Mouse (Mus musculus) thymus, postnatal 14 days (tissue): ENCODE results near the gene Slc38a9.
"Not testable (repeated sequence)": the region's sequence is repeated elsewhere in the genome, so short reads cannot be mapped to it uniquely, and the experiment has no call there.

ENCODE experiments used
- DNase-seq: peaks from one replicate; pipeline ENCODE4 v3.0.0; 2021

Slc38a9 gene

GRCm38 (mm10) chr13:112686155-112686554 is 25.6 kb downstream of the Slc38a9 start:
- DNase-seq: no peak

DNA sequence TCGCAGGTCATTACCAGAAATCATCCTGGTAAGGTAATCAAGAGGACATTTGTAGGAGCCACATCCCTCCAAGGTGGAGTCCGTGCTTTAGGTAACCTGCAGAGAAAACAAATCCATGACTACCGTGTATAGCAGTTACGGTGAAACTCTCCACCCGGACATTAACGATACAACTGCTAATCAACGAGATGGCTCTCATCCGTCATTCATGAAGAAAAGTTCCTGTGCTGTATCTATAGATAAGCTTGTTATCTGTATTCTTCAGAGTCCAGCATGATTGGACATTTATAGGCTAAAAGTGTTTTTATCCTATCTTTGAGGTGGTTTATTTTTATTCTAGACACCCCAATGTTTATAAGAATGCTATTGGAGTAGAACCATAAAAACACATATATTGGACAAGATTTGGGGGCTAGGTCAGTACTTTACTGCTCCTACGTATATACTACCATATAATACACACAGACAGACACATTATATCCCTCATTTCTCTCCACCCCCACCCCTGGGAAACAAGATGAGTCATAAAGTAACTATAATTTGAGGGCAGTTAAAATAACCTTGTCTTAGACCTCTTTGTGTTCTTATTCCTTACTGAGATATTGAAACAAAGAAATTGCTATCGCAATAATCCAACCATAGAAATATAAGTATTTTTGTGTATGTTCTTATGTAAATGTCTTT is 32.5 kb downstream of the Slc38a9 start:
- DNase-seq: no peak

DNA sequence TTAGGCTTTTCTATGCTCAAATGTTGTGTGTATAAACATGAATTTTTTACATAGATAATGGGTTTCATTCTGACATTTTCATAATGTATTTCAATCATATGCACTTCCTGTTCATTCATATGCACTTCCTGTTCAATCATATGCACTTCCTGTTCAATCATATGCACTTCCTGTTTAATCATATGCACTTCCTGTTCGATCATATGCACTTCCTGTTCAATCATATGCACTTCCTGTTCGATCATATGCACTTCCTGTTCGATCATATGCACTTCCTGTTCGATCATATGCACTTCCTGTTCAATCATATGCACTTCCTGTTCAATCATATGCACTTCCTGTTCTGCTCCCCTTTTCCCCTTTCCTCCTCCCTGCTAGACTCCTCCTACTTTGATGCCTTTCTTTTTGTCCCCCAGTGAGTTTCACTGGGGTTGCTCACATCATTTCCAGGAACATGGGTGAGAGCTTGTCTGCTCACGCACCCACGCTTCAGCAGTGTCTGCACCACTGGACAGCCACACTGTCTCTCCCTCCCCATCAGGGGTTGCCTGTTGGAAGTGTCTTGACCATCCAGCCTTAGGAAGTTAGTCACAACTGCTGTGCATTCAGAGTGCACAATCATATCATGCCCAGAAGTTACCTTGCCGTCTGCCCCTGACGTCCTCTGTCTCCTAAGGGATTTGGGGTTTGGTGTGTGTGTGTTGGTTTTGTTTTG is 35.1 kb downstream of the Slc38a9 start:
- DNase-seq: no peak

GRCm38 (mm10) chr13:112701256-112701655 is 40.7 kb downstream of the Slc38a9 start:
- DNase-seq: no peak

GRCm38 (mm10) chr13:112706351-112706750 is 45.8 kb downstream of the Slc38a9 start:
- no peak for DNase-seq

DNA sequence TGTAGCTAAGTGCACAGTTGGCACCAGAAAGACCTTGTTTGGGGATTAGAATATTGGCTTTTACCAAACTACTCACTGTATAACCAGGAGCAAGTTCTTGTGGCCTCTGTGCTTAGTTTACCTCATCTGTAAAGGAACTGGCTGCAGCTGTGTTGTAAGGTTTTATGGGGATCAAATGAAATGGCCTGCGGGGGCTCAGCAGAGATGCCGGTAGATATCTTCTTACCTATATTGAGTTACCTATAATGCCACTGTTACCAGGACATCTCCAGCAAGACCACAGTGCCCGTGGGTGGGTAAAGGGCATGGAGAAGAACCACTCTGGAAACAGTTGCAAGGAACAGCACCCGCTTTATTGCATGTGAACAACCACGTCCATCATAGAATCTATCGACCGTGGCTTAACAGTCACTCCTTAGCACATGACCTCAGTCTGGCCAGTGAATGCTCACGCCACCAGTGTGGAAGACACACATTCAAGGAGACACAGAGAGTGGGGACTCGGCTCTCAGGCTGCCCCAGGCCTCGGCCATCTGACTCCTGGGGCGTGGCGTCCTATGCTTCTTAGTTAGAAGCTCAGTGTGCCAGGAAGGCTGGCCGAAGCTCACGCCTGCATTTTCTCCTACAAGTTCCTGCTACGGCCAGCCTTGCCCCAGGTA is 59.7 kb downstream of the Slc38a9 start:
- no peak for DNase-seq

- DNase-seq: no peak
These were observed 61.6 kb downstream of the Slc38a9 start for GRCm38 (mm10) chr13:112721946-112722729.

- not testable (repeated sequence) for DNase-seq
These were observed 63.7 kb downstream of the Slc38a9 start for GRCm38 (mm10) chr13:112724260-112724659.

- DNase-seq: no peak
These were observed 65.5 kb downstream of the Slc38a9 start for GRCm38 (mm10) chr13:112726002-112726401.

- no peak for DNase-seq
These were observed 72.8 kb downstream of the Slc38a9 start for GRCm38 (mm10) chr13:112733311-112733710.

DNA sequence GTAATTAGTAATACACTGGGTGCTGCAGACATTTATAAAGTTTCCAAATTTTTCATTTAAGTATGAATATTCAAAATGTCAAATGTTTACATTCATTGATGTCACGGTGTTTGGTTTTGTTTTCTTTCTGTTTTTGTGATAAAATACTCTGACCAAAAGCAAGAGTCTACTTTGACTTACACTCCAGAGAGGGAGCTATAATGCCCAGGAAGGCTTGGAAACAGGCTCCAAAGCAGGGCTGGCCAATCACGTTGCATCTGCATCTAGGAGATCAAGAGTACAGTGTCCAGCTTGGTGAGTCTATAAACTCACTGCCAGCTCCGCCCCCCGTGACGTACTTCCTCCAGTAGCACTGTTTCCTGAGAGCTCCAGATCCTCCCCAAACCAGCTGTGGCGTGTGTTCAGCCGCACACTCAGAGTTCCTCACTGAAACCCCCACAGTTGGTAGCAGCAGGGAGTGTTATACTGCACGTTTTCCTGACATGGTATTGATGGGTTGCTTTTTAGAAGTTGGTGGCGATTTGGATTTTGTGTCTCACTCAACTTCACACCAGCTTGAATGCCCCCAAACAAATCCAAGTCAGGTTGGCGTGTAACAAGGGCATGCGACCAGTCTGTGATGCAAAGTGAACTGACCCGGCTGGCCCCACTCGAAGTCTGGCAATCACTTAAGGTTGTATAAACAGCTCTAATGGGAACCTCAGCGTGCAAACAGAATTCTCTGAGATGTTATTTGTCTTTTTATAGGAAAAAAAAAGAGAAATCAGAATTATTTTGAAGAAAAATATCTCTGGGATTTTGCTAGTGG is 74.6 kb downstream of the Slc38a9 start:
- DNase-seq: peak; percentile 20

GRCm38 (mm10) chr13:112736407-112736806 is 75.9 kb downstream of the Slc38a9 start:
- no peak for DNase-seq

DNA sequence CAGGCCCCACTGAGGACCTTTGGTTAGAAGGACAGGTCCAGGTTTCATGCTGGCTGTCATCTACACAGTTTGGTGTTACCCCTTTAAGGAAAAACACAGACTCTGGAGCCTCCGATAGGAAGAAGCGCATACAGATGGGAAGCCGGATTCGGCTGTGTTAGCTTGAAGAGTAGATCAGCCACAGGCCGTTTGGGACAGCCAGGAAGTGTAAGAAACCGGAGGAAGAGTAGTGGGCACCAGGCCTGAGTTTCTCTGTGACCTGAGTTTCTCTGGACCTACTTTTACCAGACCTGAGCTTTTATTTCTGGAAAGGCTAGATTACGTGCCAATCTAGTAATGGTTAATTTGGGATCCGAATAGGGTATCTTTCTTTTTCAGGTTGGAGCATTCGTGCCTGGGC is 76.6 kb downstream of the Slc38a9 start:
- DNase-seq: no peak

GRCm38 (mm10) chr13:112738005-112738404 is 77.5 kb downstream of the Slc38a9 start:
- DNase-seq: no peak

GRCm38 (mm10) chr13:112740073-112740472 is 79.5 kb downstream of the Slc38a9 start:
- no peak for DNase-seq

- DNase-seq: no peak
These were observed 81.7 kb downstream of the Slc38a9 start for GRCm38 (mm10) chr13:112742076-112742830.

- no peak for DNase-seq
These were observed 83.1 kb downstream of the Slc38a9 start for GRCm38 (mm10) chr13:112743647-112744046.

DNA sequence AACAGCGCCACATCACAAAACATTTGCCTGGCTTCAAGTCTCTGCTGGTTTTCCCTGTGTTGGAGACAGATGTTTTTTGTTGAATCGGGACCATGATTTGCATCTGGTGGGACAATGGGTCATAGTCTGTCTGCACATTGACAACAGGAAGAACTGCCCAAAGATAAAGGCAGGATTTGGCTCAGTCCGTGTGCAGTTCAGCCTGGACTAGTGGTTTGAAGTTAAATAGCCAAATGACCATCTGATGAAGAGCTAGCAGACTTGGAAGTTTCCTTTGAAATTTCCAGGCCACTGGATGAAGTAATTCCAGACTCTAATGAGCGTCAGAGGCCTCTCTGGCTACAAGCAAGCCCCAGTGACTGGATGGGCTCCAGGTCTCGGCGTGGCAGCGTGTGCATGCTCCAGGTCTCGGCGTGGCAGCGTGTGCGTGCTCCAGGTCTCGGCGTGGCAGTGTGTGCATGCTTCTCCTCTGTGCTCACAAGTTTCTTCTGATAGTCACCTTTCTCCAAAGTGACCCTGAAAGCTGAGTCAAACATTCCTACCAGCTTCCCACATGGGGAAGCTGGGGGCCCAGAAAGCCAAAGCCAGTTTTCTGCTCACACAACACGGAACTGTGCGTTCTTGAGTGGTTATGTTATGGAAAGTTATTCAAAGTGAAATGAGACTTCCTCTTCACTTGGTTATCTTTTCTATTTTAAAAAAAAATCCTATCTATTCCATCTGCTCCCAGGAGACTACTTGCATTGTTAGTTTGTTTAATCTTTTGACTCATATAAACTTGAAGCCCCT is 83.7 kb downstream of the Slc38a9 start:
- DNase-seq: no peak

DNA sequence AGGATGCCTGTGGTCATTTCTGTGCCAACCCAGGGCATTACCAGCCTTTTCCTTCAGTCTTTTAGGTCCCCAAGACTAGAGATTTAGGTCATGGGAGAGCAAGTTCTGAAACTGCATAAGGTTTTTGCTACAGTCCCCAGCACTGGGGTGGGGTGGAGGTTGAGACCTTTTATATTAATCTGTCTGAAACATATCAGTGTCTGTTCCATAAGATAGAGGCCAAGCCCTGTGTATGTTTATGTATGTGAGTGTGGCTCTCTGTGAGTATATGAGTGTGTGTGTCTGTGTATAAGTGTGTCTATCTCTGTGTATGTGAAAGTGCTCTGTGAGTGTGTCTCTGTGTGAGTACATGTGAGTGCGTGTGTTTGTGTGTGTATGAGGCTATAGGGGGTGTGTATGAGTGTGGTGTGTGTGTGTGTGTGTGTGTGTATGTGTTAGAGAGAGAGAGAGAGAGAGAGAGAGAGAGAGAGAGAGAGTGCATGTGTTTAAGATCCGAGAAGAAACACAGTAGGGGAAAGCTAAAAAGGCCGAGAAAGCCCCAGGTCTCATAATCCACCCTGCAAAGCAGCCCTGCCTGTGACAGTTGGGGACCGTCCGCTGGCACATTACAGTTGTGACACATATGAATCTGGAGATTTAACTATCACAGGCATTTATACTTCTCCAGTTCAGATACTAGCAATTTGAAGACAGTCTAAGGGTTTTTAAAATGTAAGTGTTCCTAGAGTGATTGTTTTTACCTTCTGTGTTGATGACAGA is 85.6 kb downstream of the Slc38a9 start:
- DNase-seq: no peak

GRCm38 (mm10) chr13:112746695-112747055 is 86.1 kb downstream of the Slc38a9 start:
- no peak for DNase-seq
